Mouse (Mus musculus) kidney, adult 2 months (tissue): ENCODE measurements around the gene Zfp446. TPM values are rescaled to one million over a fixed set of nuclear protein-coding genes. Genes with fewer than 3 reads are reported as not detected.
A peak's percentile ranks its signal among the peaks of the same experiment; 100 is the strongest.

Experiments
- DNase-seq: peaks from one replicate; pipeline ENCODE4 v3.0.0; 2021
- H3K27ac ChIP-seq: fragments of 200-500 bp; 2 replicates; pipeline ENCODE4 v1.5.1; 2012; ENCODE audit warnings: low read depth, low read length, control low read depth, inconsistent platforms; ENCODE audit not compliant: insufficient read depth
- H3K27me3 ChIP-seq: fragments of 200-500 bp; replicated peaks from 2 replicates; pipeline ENCODE4 v1.6.1; 2012; ENCODE audit warnings: mild to moderate bottlenecking, moderate library complexity, low read length, inconsistent platforms; ENCODE audit not compliant: control insufficient read depth, insufficient read depth
- H3K36me3 ChIP-seq: fragments of 200-500 bp; 2 replicates; pipeline ENCODE4 v1.6.1; 2012; ENCODE audit warnings: mild to moderate bottlenecking, moderate library complexity, low read length, inconsistent platforms; ENCODE audit not compliant: control insufficient read depth, insufficient read depth
- H3K4me1 ChIP-seq: fragments of 200-500 bp; 2 replicates; pipeline ENCODE4 v1.6.1; 2011; ENCODE audit warnings: low read length; ENCODE audit not compliant: control insufficient read depth, insufficient read depth
- H3K4me3 ChIP-seq: fragments of 200-500 bp; 2 replicates; pipeline ENCODE4 v1.5.1; 2011; ENCODE audit warnings: mild to moderate bottlenecking, low read depth, low read length, control low read depth; ENCODE audit not compliant: insufficient read depth
- CTCF ChIP-seq: fragments of 200-500 bp; conservative IDR thresholded peaks from 2 replicates; pipeline ENCODE4 v1.5.1; 2011; ENCODE audit warnings: low read depth, mild to moderate bottlenecking, control low read depth, low read length, moderate library complexity, mixed read lengths; ENCODE audit not compliant: insufficient read depth, insufficient read length
- POLR2A ChIP-seq: fragments of 200-500 bp; IDR thresholded peaks from one replicate; pipeline ENCODE4 v1.6.1; 2011; ENCODE audit warnings: low read depth, low read length, control low read depth
- WGBS: fragments of 180-500 bp; shearing (Covaris S2); methylation state at CpG from one replicate; pipeline ENCODE4 v1.1.7; 2018; 5-methylcytosine and 5-hydroxymethylcytosine counted together
- polyA plus RNA-seq: library from polyadenylated mRNA; depleted of rRNA; stranded (reverse); fragments of >200 nt; gene quantifications from 2 replicates; pipeline ENCODE4 v1.2.3, GENCODE M21; 2012

Zfp446 gene
- polyA plus RNA-seq, 1 experiment = 5.4 TPM

- TF ChIP-seq POLR2A (no peak), CTCF (no peak)
- Histone ChIP-seq H3K36me3 (peaks cover 1% of the 10 kb centered on the region; the same call in 1 of the 2 replicates), H3K4me3 (peak overlapping the region; percentile 91), H3K4me1 (0 out of 2 replicates have a peak, but pooled peaks cover 3% of the 10 kb centered on the region), H3K27me3 (no peaks in the 10 kb centered on the region), H3K27ac (peak overlapping the region; percentile 85)
- WGBS = under 1% methylated on average over 29 of the region's 29 CpGs
- DNase-seq = peak; percentile 76
Observed at GRCm38 (mm10) chr7:12966104-12966845, 11.4 kb upstream of the Zfp446 start.

DNA sequence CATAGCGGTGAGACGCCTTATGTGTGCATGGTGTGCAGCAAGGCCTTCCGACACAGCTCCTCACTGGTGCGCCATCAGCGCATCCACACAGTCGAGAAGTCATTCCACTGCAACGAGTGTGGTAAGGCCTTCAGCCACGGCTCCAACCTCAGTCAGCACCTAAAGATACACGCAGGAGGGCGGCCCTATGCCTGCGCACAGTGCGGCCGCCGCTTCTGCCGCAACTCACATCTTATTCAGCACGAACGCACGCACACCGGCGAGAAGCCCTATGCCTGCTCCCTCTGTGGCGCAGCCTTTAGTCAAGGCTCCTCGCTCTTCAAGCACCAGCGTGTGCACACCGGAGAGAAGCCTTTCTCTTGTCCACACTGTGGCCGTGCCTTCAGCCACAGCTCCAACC, 6.7 kb upstream of the Zfp446 start:
- peaks cover 1% of the 10 kb centered on the region; the same call in 1 of the 2 replicates for H3K36me3 ChIP-seq
- 95% methylated on average over 25 of the region's 25 CpGs for WGBS
- H3K27me3 ChIP-seq = no peaks in the 10 kb centered on the region
- H3K4me3 ChIP-seq = no peak overlapping the region
- DNase-seq = no peak
- TF ChIP-seq POLR2A = no peak
- TF ChIP-seq CTCF = no peak
- H3K4me1 ChIP-seq = no peaks in the 10 kb centered on the region
- H3K27ac ChIP-seq = no peak overlapping the region

DNA sequence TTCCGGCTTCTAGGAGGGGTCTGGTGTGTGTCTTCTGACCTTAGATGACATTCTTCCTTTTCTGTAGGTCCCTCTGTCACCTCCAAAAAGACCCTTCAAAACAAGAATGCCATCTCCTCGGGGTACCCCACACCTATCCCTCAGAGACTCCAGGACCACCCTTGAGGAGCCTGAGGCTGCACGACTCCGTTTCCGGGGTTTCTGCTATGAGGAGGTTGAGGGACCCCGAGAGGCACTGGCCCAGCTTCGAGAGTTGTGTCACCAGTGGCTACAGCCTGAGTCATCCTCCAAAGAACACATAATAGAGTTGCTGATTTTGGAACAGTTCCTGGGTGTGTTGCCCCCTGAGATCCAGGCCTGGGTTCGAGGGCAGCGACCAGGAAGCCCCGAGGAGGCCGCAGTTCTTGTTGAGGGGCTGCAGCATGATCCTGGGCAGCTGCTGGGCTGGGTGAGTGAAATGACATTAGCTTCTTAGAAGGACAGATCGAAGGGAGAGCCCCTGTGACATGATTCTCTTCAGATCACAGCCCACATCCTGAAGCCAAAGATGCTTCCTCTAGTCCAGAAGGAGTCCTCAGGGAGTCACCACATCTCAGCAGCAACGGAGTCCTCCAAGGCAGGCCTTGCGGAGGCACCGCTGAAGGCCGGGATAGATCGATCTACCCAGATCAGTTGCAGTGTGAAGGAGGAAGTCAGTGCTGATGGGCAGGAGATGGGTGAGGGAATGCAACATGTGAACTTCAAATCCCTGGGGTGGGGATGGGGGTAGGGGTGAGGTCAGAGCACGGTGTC, 1.5 kb downstream of the Zfp446 start:
- DNase-seq = no peak
- no peaks in the 10 kb centered on the region for H3K27me3 ChIP-seq
- TF ChIP-seq CTCF = no peak
- no peak for TF ChIP-seq POLR2A
- WGBS = 78% methylated on average over 18 of the region's 18 CpGs
- no peak overlapping the region for H3K27ac ChIP-seq
- no peaks in the 10 kb centered on the region for H3K4me1 ChIP-seq
- no peak overlapping the region for H3K4me3 ChIP-seq
- no peaks in the 10 kb centered on the region for H3K36me3 ChIP-seq

DNA sequence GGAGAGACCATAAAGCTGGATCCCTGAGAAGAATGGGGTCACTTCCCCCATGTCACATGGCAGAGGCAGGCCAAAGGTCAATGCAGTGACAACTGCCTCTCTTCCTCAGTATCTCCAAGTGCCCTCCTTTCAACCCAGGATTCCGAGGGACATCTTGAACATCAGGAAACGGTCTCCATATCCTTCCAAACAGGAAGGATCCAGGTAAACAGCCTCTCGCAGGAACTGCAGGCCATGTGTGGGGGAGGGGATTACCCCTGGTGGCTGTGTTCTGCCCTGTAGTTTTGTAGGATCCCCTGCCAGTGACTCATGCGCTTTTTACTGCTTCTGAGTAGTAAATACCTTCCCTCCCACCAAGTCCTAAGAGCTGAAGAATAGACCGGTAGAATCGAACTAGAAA, 2.1 kb downstream of the Zfp446 start:
- DNase-seq = no peak
- H3K27ac ChIP-seq = no peak overlapping the region

DNA sequence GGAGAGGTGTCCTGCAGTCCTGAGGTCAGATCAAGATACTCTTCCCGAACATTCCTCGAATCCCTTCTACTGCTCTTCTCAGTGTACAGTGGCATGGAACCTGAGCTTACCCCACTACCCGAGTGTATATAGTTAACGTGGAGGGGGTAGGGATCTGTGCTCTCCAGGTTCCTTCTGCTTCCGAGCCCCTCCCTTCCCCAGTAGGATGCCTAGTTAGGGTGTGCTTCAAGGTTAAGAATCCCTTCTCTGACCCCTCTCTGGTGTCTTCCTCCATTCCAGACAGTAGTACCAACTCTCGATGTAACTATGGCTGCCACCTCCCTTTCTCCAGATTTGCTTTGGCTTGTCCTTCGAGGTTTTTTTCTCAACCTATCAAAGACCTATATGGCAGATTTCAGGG, 2.6 kb downstream of the Zfp446 start:
- TF ChIP-seq POLR2A (no peak), CTCF (no peak)
- DNase-seq = no peak
- H3K27ac ChIP-seq = no peak overlapping the region

More for the DNA sequence above, 2.1 kb downstream of the Zfp446 start:
- H3K4me3 ChIP-seq = no peak overlapping the region
- no peaks in the 10 kb centered on the region for H3K4me1 ChIP-seq
- no peaks in the 10 kb centered on the region for H3K36me3 ChIP-seq
- no peak for TF ChIP-seq CTCF
- no peak for TF ChIP-seq POLR2A
- WGBS = 55% methylated on average over 6 of the region's 6 CpGs
- H3K27me3 ChIP-seq = no peaks in the 10 kb centered on the region

GRCm38 (mm10) chr7:12985724-12986123, 8.1 kb downstream of the Zfp446 start:
- 81% methylated on average over 1 of the region's 1 CpGs for WGBS
- H3K4me1 ChIP-seq = no peaks in the 10 kb centered on the region
- H3K27me3 ChIP-seq = no peaks in the 10 kb centered on the region
- TF ChIP-seq CTCF (no peak), POLR2A (no peak)
- H3K4me3 ChIP-seq = no peak overlapping the region
- H3K27ac ChIP-seq = no peak overlapping the region
- DNase-seq = no peak
- no peaks in the 10 kb centered on the region for H3K36me3 ChIP-seq

More for the DNA sequence above, 2.6 kb downstream of the Zfp446 start:
- H3K4me3 ChIP-seq = no peak overlapping the region
- H3K36me3 ChIP-seq = no peaks in the 10 kb centered on the region
- no peaks in the 10 kb centered on the region for H3K4me1 ChIP-seq
- WGBS = 88% methylated on average over 7 of the region's 7 CpGs
- H3K27me3 ChIP-seq = no peaks in the 10 kb centered on the region

DNA sequence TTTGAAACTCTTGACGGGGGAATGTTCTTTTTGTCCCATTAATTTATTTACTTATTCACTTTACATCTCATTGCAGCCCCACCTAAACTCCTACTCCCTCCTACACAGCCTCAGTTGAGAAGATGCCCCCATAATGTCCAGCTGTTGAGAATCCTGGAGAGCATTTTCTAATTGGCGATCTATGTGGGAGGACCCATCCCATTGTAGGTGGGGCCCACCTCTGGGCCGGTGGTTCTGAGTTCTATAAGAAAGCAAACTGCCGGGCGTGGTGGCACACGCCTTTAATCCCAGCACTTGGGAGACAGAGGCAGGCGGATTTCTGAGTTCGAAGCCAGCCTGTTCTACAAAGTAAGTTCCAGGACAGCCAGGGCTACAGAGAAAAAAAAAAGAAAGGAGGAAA, 9.3 kb downstream of the Zfp446 start:
- 86% methylated on average over 8 of the region's 8 CpGs for WGBS
- Histone ChIP-seq H3K4me1 (no peaks in the 10 kb centered on the region), H3K4me3 (no peak overlapping the region), H3K27me3 (no peaks in the 10 kb centered on the region), H3K36me3 (no peaks in the 10 kb centered on the region), H3K27ac (no peak overlapping the region)
- TF ChIP-seq CTCF (no peak), POLR2A (no peak)
- DNase-seq = no peak
